Mouse (Mus musculus) ovary, postnatal 14 days (tissue): ENCODE measurements around the gene Zfpm1.

Experiments used
- DNase-seq: peaks from one replicate; pipeline ENCODE4 v3.0.0; 2022; ENCODE audit warnings: low spot score

Gene Zfpm1

GRCm38 (mm10) chr8:122347811-122348552 lies 66.0 kb downstream of the Zfpm1 start:
- DNase-seq = no peak

GRCm38 (mm10) chr8:122349357-122350297 lies 67.7 kb downstream of the Zfpm1 start:
- DNase-seq = no peak

- DNase-seq = no peak
These were observed 68.6 kb downstream of the Zfpm1 start for GRCm38 (mm10) chr8:122350309-122351089.

- DNase-seq = no peak
These were observed 72.2 kb downstream of the Zfpm1 start for GRCm38 (mm10) chr8:122354157-122354556.

GRCm38 (mm10) chr8:122355642-122356606 lies 74.0 kb downstream of the Zfpm1 start:
- no peak for DNase-seq

- no peak for DNase-seq
These were observed 75.3 kb downstream of the Zfpm1 start for GRCm38 (mm10) chr8:122357202-122357601.

GRCm38 (mm10) chr8:122357641-122358040 lies 75.7 kb downstream of the Zfpm1 start:
- DNase-seq = no peak

- DNase-seq = no peak
These were observed 77.3 kb downstream of the Zfpm1 start for GRCm38 (mm10) chr8:122359111-122359775.

GRCm38 (mm10) chr8:122360696-122361416 lies 78.9 kb downstream of the Zfpm1 start, which contains the start of gene Trhr2:
Trhr2 (minus strand) TSS chr8:122360746.
- no peak for DNase-seq

- no peak for DNase-seq
These were observed 80.3 kb downstream of the Zfpm1 start for GRCm38 (mm10) chr8:122362271-122362670.

- no peak for DNase-seq
These were observed 81.0 kb downstream of the Zfpm1 start for GRCm38 (mm10) chr8:122362967-122363366.

GRCm38 (mm10) chr8:122368494-122368893 lies 86.6 kb downstream of the Zfpm1 start:
- DNase-seq = no peak

- DNase-seq = peak; percentile 53
These were observed 87.7 kb downstream of the Zfpm1 start for GRCm38 (mm10) chr8:122369665-122370064.

GRCm38 (mm10) chr8:122371706-122372105 lies 89.8 kb downstream of the Zfpm1 start:
- no peak for DNase-seq

- no peak for DNase-seq
These were observed 93.4 kb downstream of the Zfpm1 start for GRCm38 (mm10) chr8:122375320-122375719.

- no peak for DNase-seq
These were observed 93.9 kb downstream of the Zfpm1 start for GRCm38 (mm10) chr8:122375751-122376364.

- DNase-seq = peak; percentile 97
These were observed 94.7 kb downstream of the Zfpm1 start, which contains the start of gene Zc3h18 for GRCm38 (mm10) chr8:122376365-122377231. Zc3h18 (plus strand) TSS chr8:122376609.

- no peak for DNase-seq
These were observed 101.1 kb downstream of the Zfpm1 start for GRCm38 (mm10) chr8:122383039-122383438.
